Mouse (Mus musculus): ENCODE measurements around the gene Olfr571. TPM values are rescaled to one million over a fixed set of nuclear protein-coding genes. Genes with fewer than 3 reads are reported as not detected.

The Olfr571 gene
- total and polyA plus RNA-seq, 3 experiments, result not detected

DNA sequence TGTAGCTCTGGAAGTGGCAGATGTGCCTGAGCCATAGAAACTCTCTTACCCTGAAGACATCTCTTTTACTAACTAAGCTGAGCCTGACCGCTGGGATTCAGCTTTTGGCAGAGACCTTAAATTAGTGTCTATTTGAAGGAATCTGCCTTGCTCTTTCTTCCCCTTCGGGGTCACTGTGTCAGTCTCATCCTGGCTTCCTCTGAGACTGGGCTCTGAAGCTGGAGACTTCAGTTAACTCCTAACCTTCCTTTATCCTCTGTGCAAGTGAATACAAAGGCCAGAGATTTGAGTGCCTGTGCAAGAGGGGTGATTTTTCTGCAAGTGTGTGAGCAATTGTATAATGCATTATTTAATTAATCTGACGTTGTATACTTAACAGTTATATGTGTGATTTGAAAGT is 26.6 kb downstream of the Olfr571 start, which contains the start of gene Olfr569:
Gene Olfr569, minus strand, starts transcription at position 101 of the 400 bp plus-strand sequence.
- H3K9ac ChIP-seq (ENCODE audit: control insufficient read depth, low read depth, low read length, poor library complexity, severe bottlenecking), result no peak within 1 kb of the TSS
- no peaks in the 10 kb centered on the region for H3K4me1 ChIP-seq (ENCODE audit: control insufficient read depth in 1 of 2, insufficient read depth in 2 of 2, low read length in 2 of 2)
- H3K79me2 ChIP-seq (ENCODE audit: control insufficient read depth, insufficient read depth, low read length, poor library complexity), result no peaks in the 10 kb centered on the region
- no peak for DNase-seq (ENCODE audit: low read depth, low spot score)
- no peaks in the 10 kb centered on the region for H3K36me3 ChIP-seq (ENCODE audit: control insufficient read depth in 1 of 2, insufficient read depth in 2 of 2, low read length in 2 of 2)
- no peaks in the 10 kb centered on the region; a peak in 1 of 4 replicates for H3K27me3 ChIP-seq (ENCODE audit: control insufficient read depth in 1 of 2, insufficient read depth in 2 of 2, low read length in 2 of 2)
- no peak within 1 kb of the TSS for H3K27ac ChIP-seq (ENCODE audit: control insufficient read depth, low read depth, low read length)
- no peak for TF ChIP-seq MAFK (IDR thresholded peaks at IDR 0.05; ENCODE audit: borderline replicate concordance, low read depth, low read length)
- TF ChIP-seq CHD1 (IDR thresholded peaks at IDR 0.05; ENCODE audit: low read depth, low read length), result no peak
- no peak for TF ChIP-seq MYC (IDR thresholded peaks at IDR 0.05; ENCODE audit: low read depth, low read length)
- no peak for TF ChIP-seq NELFE (IDR thresholded peaks at IDR 0.05; ENCODE audit: low read depth, low read length)
- TF ChIP-seq BHLHE40 (IDR thresholded peaks at IDR 0.05; ENCODE audit: borderline replicate concordance, low read depth, low read length), result no peak
- TF ChIP-seq JUND (IDR thresholded peaks at IDR 0.05; ENCODE audit: low read depth, low read length), result no peak
- no peak for TF ChIP-seq MEF2A (IDR thresholded peaks at IDR 0.05; ENCODE audit: extremely low read depth, insufficient replicate concordance, low read depth, low read length, poor library complexity, severe bottlenecking)
- TF ChIP-seq TBP (IDR thresholded peaks at IDR 0.05; ENCODE audit: low read depth, low read length), result no peak
- no peak for TF ChIP-seq EP300 (IDR thresholded peaks at IDR 0.05; ENCODE audit: low read depth in 1 of 2, low read length in 2 of 2)
- no peak for TF ChIP-seq CTCF (IDR thresholded peaks at IDR 0.05 in 2 of 3, conservative IDR thresholded peaks at IDR 0.05 in 1 of 3; ENCODE audit: control insufficient read depth in 1 of 3, insufficient read depth in 1 of 3, low read depth in 2 of 3, low read length in 3 of 3, poor library complexity in 1 of 3, severe bottlenecking in 1 of 3)
- no peak for TF ChIP-seq GABPA (IDR thresholded peaks at IDR 0.05; ENCODE audit: low read depth, low read length)
- TF ChIP-seq POLR2AphosphoS5 (IDR thresholded peaks at IDR 0.05; ENCODE audit: borderline replicate concordance, low read depth, low read length), result no peak
- no peak within 1 kb of the TSS for H3K4me3 ChIP-seq (ENCODE audit: control insufficient read depth in 1 of 2, insufficient read depth in 1 of 2, low read depth in 2 of 2, low read length in 2 of 2)
- H3K9me3 ChIP-seq (replicated peaks; ENCODE audit: insufficient read depth, low read length), result no peaks in the 10 kb centered on the region

DNA sequence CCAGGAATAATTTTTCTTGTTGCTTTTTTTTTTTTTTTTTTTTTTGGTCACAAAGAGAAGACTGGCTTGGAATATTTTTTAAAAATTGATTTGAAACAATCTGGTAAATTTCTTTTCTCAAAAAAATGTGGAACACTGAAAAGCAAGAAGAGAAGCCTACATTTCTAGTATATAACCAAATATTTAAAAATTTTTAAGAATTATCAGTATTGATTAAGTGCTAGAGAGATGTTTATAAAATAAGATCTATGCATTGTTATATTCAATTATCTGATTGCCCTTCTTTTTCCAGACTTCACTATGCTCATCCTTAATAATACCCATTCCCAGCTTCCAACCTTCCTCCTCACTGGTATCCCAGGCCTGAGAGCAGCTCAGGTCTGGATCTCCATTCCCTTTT is 40.5 kb downstream of the Olfr571 start, which contains the start of gene Olfr568:
Gene Olfr568, plus strand, starts transcription at position 301 of the 400 bp plus-strand sequence.
- no peak for DNase-seq (ENCODE audit: low read depth, low spot score)
- no peak within 1 kb of the TSS for H3K27ac ChIP-seq (ENCODE audit: control insufficient read depth, low read depth, low read length)

More for the DNA sequence above, 40.5 kb downstream of the Olfr571 start, which contains the start of gene Olfr568:
- no peaks in the 10 kb centered on the region for H3K79me2 ChIP-seq (ENCODE audit: control insufficient read depth, insufficient read depth, low read length, poor library complexity)
- no peaks in the 10 kb centered on the region for H3K27me3 ChIP-seq (ENCODE audit: control insufficient read depth in 1 of 2, insufficient read depth in 2 of 2, low read length in 2 of 2)
- H3K9ac ChIP-seq (ENCODE audit: control insufficient read depth, low read depth, low read length, poor library complexity, severe bottlenecking), result no peak within 1 kb of the TSS
- no peak within 1 kb of the TSS for H3K4me3 ChIP-seq (ENCODE audit: control insufficient read depth in 1 of 2, insufficient read depth in 1 of 2, low read depth in 2 of 2, low read length in 2 of 2)
- no peaks in the 10 kb centered on the region for H3K9me3 ChIP-seq (replicated peaks; ENCODE audit: insufficient read depth, low read length)
- no peaks in the 10 kb centered on the region for H3K4me1 ChIP-seq (ENCODE audit: control insufficient read depth in 1 of 2, insufficient read depth in 2 of 2, low read length in 2 of 2)
- TF ChIP-seq E2F4 (IDR thresholded peaks at IDR 0.05; ENCODE audit: borderline replicate concordance, low read depth, low read length) (no peak), MEF2A (IDR thresholded peaks at IDR 0.05; ENCODE audit: extremely low read depth, insufficient replicate concordance, low read depth, low read length, poor library complexity, severe bottlenecking) (no peak), MYB (IDR thresholded peaks at IDR 0.05; ENCODE audit: low read depth, low read length) (no peak), BHLHE40 (IDR thresholded peaks at IDR 0.05; ENCODE audit: borderline replicate concordance, low read depth, low read length) (no peak), ZKSCAN1 (IDR thresholded peaks at IDR 0.05; ENCODE audit: low read depth, low read length) (no peak), ETS1 (IDR thresholded peaks at IDR 0.05; ENCODE audit: low read depth, low read length) (no peak), CHD1 (IDR thresholded peaks at IDR 0.05; ENCODE audit: low read depth, low read length) (no peak), POLR2A (IDR thresholded peaks at IDR 0.05; ENCODE audit: control insufficient read depth in 1 of 2, insufficient read depth in 1 of 2, low read depth in 1 of 2, low read length in 2 of 2, poor library complexity in 1 of 2) (no peak), USF1 (IDR thresholded peaks at IDR 0.05; ENCODE audit: low read depth, low read length) (no peak), POLR2AphosphoS2 (IDR thresholded peaks at IDR 0.05; ENCODE audit: low read length) (no peak), MYC (IDR thresholded peaks at IDR 0.05; ENCODE audit: low read depth, low read length) (no peak), ZMIZ1 (IDR thresholded peaks at IDR 0.05; ENCODE audit: low read depth, low read length) (no peak), USF2 (IDR thresholded peaks at IDR 0.05; ENCODE audit: borderline replicate concordance in 1 of 2, insufficient read depth in 1 of 2, low read depth in 1 of 2, low read length in 2 of 2) (no peak)
- H3K36me3 ChIP-seq (ENCODE audit: control insufficient read depth in 1 of 2, insufficient read depth in 2 of 2, low read length in 2 of 2), result no peaks in the 10 kb centered on the region
